Mouse (Mus musculus) heart, postnatal 0 days (tissue): ENCODE results near the gene Klhl25.

Experiments
- CTCF ChIP-seq: IDR thresholded peaks from 2 replicates; pipeline ENCODE4 v1.5.1; 2016; ENCODE audit warnings: antibody characterized with exemption, control low read depth, low read depth
- EP300 ChIP-seq: IDR thresholded peaks from 2 replicates; pipeline ENCODE4 v1.6.1; 2016; ENCODE audit warnings: antibody characterized with exemption, low read depth

DNA sequence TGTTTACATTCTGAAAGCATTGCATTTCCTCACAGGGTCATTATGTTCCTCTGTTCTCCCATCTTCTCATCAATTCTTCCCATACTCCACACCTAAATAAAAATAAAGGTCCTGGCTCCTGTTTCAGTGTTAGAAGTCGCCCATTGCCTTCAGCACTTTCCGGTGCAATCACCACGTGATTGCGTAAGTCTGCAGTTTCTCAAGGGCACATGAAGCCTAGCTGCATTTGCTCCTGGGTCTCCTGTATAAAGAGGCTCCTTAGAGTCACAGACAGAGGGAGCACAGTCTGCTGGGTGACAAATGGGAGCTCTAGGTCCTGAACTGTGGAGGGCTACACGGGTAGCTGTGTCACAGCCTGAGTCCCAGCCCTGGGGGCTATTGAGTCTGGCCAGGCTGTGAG is 24.1 kb downstream of the Klhl25 start:
- TF ChIP-seq CTCF, result no peak
- TF ChIP-seq EP300, result no peak
